Mouse (Mus musculus) stomach, embryonic 16.5 days (tissue): Measurements from ENCODE around the gene Gm17677. TPM values are rescaled to one million over a fixed set of nuclear protein-coding genes. Genes with fewer than 3 reads are reported as not detected.

Source experiments
- ATAC-seq: fragments of 200-750 bp; cut with Nextera tagmentation; 2 replicates; pipeline ENCODE4 v1.8.0; 2017; ENCODE audit warnings: moderate number of reproducible peaks, moderate TSS enrichment; ENCODE audit not compliant: insufficient read depth, low FRiP score
- H3K27ac ChIP-seq: fragments of 300-500 bp; sonication (generic); 2 replicates; pipeline ENCODE4 v1.5.1; 2014; ENCODE audit warnings: low read length
- H3K27me3 ChIP-seq: fragments of 300-500 bp; sonication (generic); 2 replicates; pipeline ENCODE4 v1.6.1; 2014; ENCODE audit warnings: low read length, control low read depth, mixed read lengths; ENCODE audit not compliant: control insufficient read depth, insufficient read depth
- H3K36me3 ChIP-seq: fragments of 300-500 bp; sonication (generic); 2 replicates; pipeline ENCODE4 v1.6.1; 2014; ENCODE audit warnings: low read length; ENCODE audit not compliant: control insufficient read depth, insufficient read depth
- H3K4me1 ChIP-seq: fragments of 300-500 bp; sonication (generic); 2 replicates; pipeline ENCODE4 v1.6.1; 2014; ENCODE audit warnings: low read length, control low read depth, mixed read lengths; ENCODE audit not compliant: control insufficient read depth, insufficient read depth
- H3K4me2 ChIP-seq: fragments of 300-500 bp; sonication (generic); 2 replicates; pipeline ENCODE4 v1.6.1; 2014; ENCODE audit warnings: low read depth, low read length, mixed read lengths
- H3K4me3 ChIP-seq: fragments of 300-500 bp; sonication (generic); replicated peaks from 2 replicates; pipeline ENCODE4 v1.5.1; 2014; ENCODE audit warnings: mild to moderate bottlenecking, low read length
- H3K9ac ChIP-seq: fragments of 300-500 bp; sonication (generic); 2 replicates; pipeline ENCODE4 v1.6.1; 2014; ENCODE audit warnings: low read length
- H3K9me3 ChIP-seq: fragments of 300-500 bp; sonication (generic); replicated peaks from 2 replicates; pipeline ENCODE4 v1.6.1; 2016; ENCODE audit warnings: low read length, control low read depth; ENCODE audit not compliant: control insufficient read depth
- whole genome bisulfite sequencing: fragments of 180-500 bp; shearing (Covaris S2); extraction: QIAGEN DNeasy Blood & Tissue Kit; methylation state at CpG from one replicate; pipeline ENCODE4 v1.1.7; 2014; 5-methylcytosine and 5-hydroxymethylcytosine counted together
- polyA plus RNA-seq: library from polyadenylated mRNA; unstranded; fragments of >200 nt; fragmentation: Nextera tagmentation; extraction: Ambion mirVana; gene quantifications from 2 replicates; pipeline ENCODE4 v1.2.1, GENCODE M21; 2015

Gene Gm17677
- not detected in 2 replicates for polyA plus RNA-seq

GRCm38 (mm10) chr9:35740749-35741148 is at the start of gene Gm17677:
Gm17677 (plus strand) TSS chr9:35741049.
- Histone ChIP-seq H3K9me3 (no peaks in the 10 kb centered on the region), H3K36me3 (no peaks in the 10 kb centered on the region), H3K4me3 (no peak within 1 kb of the TSS), H3K27ac (no peak within 1 kb of the TSS), H3K4me2 (no peak within 1 kb of the TSS), H3K27me3 (no peaks in the 10 kb centered on the region), H3K4me1 (no peaks in the 10 kb centered on the region), H3K9ac (no peak within 1 kb of the TSS)
- ATAC-seq, result no peak

- Histone ChIP-seq H3K27ac (no peak overlapping the region), H3K27me3 (no peaks in the 10 kb centered on the region), H3K4me1 (no peaks in the 10 kb centered on the region), H3K4me2 (no peak overlapping the region), H3K9ac (no peak overlapping the region), H3K4me3 (no peak overlapping the region), H3K9me3 (no peaks in the 10 kb centered on the region), H3K36me3 (no peaks in the 10 kb centered on the region)
- ATAC-seq, result no peak
Observed at GRCm38 (mm10) chr9:35691924-35692323, 48.9 kb upstream of the Gm17677 start.

GRCm38 (mm10) chr9:35707265-35707664 is 33.6 kb upstream of the Gm17677 start:
- Histone ChIP-seq H3K4me3 (no peak overlapping the region), H3K36me3 (no peaks in the 10 kb centered on the region), H3K9me3 (no peaks in the 10 kb centered on the region), H3K27ac (no peak overlapping the region), H3K4me2 (no peak overlapping the region), H3K4me1 (no peaks in the 10 kb centered on the region), H3K27me3 (no peaks in the 10 kb centered on the region), H3K9ac (no peak overlapping the region)
- no peak for ATAC-seq

GRCm38 (mm10) chr9:35756843-35757242 is 16.0 kb downstream of the Gm17677 start:
- ATAC-seq, result no peak
- no peaks in the 10 kb centered on the region for H3K9me3 ChIP-seq
- H3K36me3 ChIP-seq, result no peaks in the 10 kb centered on the region
- H3K27ac ChIP-seq, result no peak overlapping the region
- H3K4me3 ChIP-seq, result no peak overlapping the region
- no peaks in the 10 kb centered on the region for H3K4me1 ChIP-seq
- no peak overlapping the region for H3K9ac ChIP-seq
- H3K27me3 ChIP-seq, result no peaks in the 10 kb centered on the region
- H3K4me2 ChIP-seq, result no peak overlapping the region

- no peaks in the 10 kb centered on the region for H3K4me1 ChIP-seq
- no peak within 1 kb of the TSS for H3K4me2 ChIP-seq
- H3K9ac ChIP-seq, result no peak within 1 kb of the TSS
- no peaks in the 10 kb centered on the region for H3K9me3 ChIP-seq
- no peaks in the 10 kb centered on the region for H3K27me3 ChIP-seq
- no peak for ATAC-seq
- no peak within 1 kb of the TSS for H3K4me3 ChIP-seq
- no peaks in the 10 kb centered on the region for H3K36me3 ChIP-seq
- no peak within 1 kb of the TSS for H3K27ac ChIP-seq
- WGBS, result 58% methylated on average over 3 of the region's 3 CpGs
Observed at GRCm38 (mm10) chr9:35778009-35778408, 37.2 kb downstream of the Gm17677 start, which contains the start of gene Gm17727. Gm17727 (minus strand) TSS chr9:35778109.

GRCm38 (mm10) chr9:35790001-35790400 is 49.2 kb downstream of the Gm17677 start, which contains the start of the genes Gm27235 and D730048I06Rik:
Gm27235 (minus strand) TSS chr9:35790101.
D730048I06Rik (minus strand) TSS chr9:35790112.
- Histone ChIP-seq H3K36me3 (no peaks in the 10 kb centered on the region), H3K27me3 (no peaks in the 10 kb centered on the region), H3K4me2 (no peak within 1 kb of the TSS), H3K27ac (no peak within 1 kb of the TSS), H3K4me3 (no peak within 1 kb of the TSS), H3K9ac (no peak within 1 kb of the TSS), H3K4me1 (no peaks in the 10 kb centered on the region), H3K9me3 (no peaks in the 10 kb centered on the region)
- WGBS, result 84% methylated on average over 3 of the region's 3 CpGs
- ATAC-seq, result no peak

Other genes starting within 250 kb of the Gm17677 start
- gene Gm1113, start 222.8 kb upstream of the Gm17677 start, polyA plus RNA-seq, result not detected in 2 replicates
- gene Ddx25, start 182.5 kb upstream of the Gm17677 start, polyA plus RNA-seq, result 1.2 and 1.4 TPM in 2 replicates
- 16.9 and 17.1 TPM in 2 replicates for gene Pus3, start 182.5 kb upstream of the Gm17677 start, polyA plus RNA-seq
- gene Pate2, start 170.8 kb upstream of the Gm17677 start, polyA plus RNA-seq, result 0.34 and 0.57 TPM in 2 replicates
- gene Hyls1, start 170.7 kb upstream of the Gm17677 start, polyA plus RNA-seq, result 10.4 and 12.0 TPM in 2 replicates
- gene Pate4, start 129.1 kb upstream of the Gm17677 start, polyA plus RNA-seq, result not detected in 2 replicates
- gene Pate3, start 92.8 kb upstream of the Gm17677 start, polyA plus RNA-seq, result not detected in 2 replicates
- not detected in 2 replicates for gene Pate1, start 53.7 kb upstream of the Gm17677 start, polyA plus RNA-seq
- not detected in 2 replicates for gene Gm17727, start 37.1 kb downstream of the Gm17677 start, polyA plus RNA-seq
- gene Gm27235, start 49.1 kb downstream of the Gm17677 start, polyA plus RNA-seq, result not detected in 2 replicates
- not detected in 2 replicates for gene D730048I06Rik, start 49.1 kb downstream of the Gm17677 start, polyA plus RNA-seq
- not detected in 2 replicates for gene 9230110F15Rik, start 103.1 kb downstream of the Gm17677 start, polyA plus RNA-seq
- gene 9230113P08Rik, start 167.4 kb downstream of the Gm17677 start, polyA plus RNA-seq, result not detected in 2 replicates